Comparison of ENCODE assay signal across 9 mouse cellular contexts in genomic region chr6:127122221-127122806, GRCm38 (mm10). TPM values are rescaled to one million over a fixed set of nuclear protein-coding genes. Genes with fewer than 3 reads are reported as not detected.
A peak's percentile ranks its signal among the peaks of the same experiment; 100 is the strongest.
DNase-seq lines count a peak whose midpoint lies in the region; TF ChIP-seq lines count a peak whose summit lies in the region.
"Had no signal": no experiment of that assay in that cellular context is flagged by ENCODE, and none has a peak within 500 bp of the region (broad histone marks: within the 10 kb centered on the region; RNA-seq: fewer than 3 reads in every experiment).

No protein-coding gene starts in this region.

- DNase-seq in kidney, adult 2 months: no peak
- no peak for DNase-seq in kidney, adult 18-20 months
- peak; percentile 54 for DNase-seq in 3T3-L1 (ENCODE audit: low read depth, low spot score)
- peak; percentile 25 for DNase-seq in CD4-positive helper T cell, adult 2 months (ENCODE audit: low read depth, low spot score)
- DNase-seq in brain, embryonic 14.5 days (ENCODE audit: low read depth): no peak
- DNase-seq in frontal cortex, postnatal 14 days (ENCODE audit: low spot score in 2 of 2): no peak
- no peak for DNase-seq in gastrocnemius, adult 18-20 months (ENCODE audit: low spot score)

- no peaks in the 10 kb centered on the region for H3K27me3 ChIP-seq in kidney, adult 2 months (replicated peaks; ENCODE audit: control insufficient read depth, insufficient read depth, low read length)
- H3K27me3 ChIP-seq: hindbrain, embryonic 15.5 days; limb, embryonic 12.5 days had no signal

- WGBS in kidney, adult 2 months: 61% methylated on average over 4 of the region's 4 CpGs

- H3K4me1 ChIP-seq in kidney, adult 2 months (ENCODE audit: control insufficient read depth, insufficient read depth, low read length): no peaks in the 10 kb centered on the region
- H3K4me1 ChIP-seq: hindbrain, embryonic 15.5 days; limb, embryonic 12.5 days had no signal

- TF ChIP-seq POLR2A in kidney, adult 2 months (IDR thresholded peaks at IDR 0.05; ENCODE audit: low read depth, low read length): no peak
- no peak for TF ChIP-seq POLR2A in brain, embryonic 14.5 days (IDR thresholded peaks at IDR 0.05; ENCODE audit: borderline replicate concordance, extremely low read depth, insufficient read depth, insufficient read length, poor library complexity, severe bottlenecking)

- H3K4me3 ChIP-seq in kidney, adult 2 months (ENCODE audit: insufficient read depth, low read depth, low read length): no peak overlapping the region
- H3K4me3 ChIP-seq: hindbrain, embryonic 15.5 days; limb, embryonic 12.5 days had no signal

- H3K36me3 ChIP-seq in kidney, adult 2 months (ENCODE audit: control insufficient read depth, insufficient read depth, low read length): no peaks in the 10 kb centered on the region
- H3K36me3 ChIP-seq: hindbrain, embryonic 15.5 days had no signal

- no peak overlapping the region for H3K27ac ChIP-seq in kidney, adult 2 months (ENCODE audit: insufficient read depth, low read depth, low read length)
- H3K27ac ChIP-seq: hindbrain, embryonic 15.5 days; limb, embryonic 12.5 days had no signal

- TF ChIP-seq CTCF in kidney, adult 2 months (conservative IDR thresholded peaks at IDR 0.05; ENCODE audit: insufficient read depth, insufficient read length, low read depth, low read length): peak; percentile 66
- TF ChIP-seq CTCF in brain, embryonic 14.5 days (IDR thresholded peaks at IDR 0.05; ENCODE audit: borderline replicate concordance, extremely low read depth, insufficient read depth, insufficient read length): peak; percentile 56; the same call in 1 of the 2 replicates

RNA-seq across cellular contexts. Expression of gene Tigar, which starts 13.0 kb away (rescaled TPM):
- polyA plus RNA-seq in kidney, adult 2 months (2012; rRNA removed): 2.4 and 3.0 TPM in 2 replicates
- 11.6 and 12.1 TPM in 2 replicates for polyA plus RNA-seq in brain, embryonic 14.5 days (2012; rRNA removed)
- 100 to 1,000 TPM in 1 of 2 experiments, 10 to 100 TPM in 1; 99.5 to 105 TPM for total RNA-seq in gastrocnemius, adult 18-20 months (2021)

RNA-seq across cellular contexts. Expression of gene Ccnd2, which starts 29.7 kb away (rescaled TPM):
- 18.8 and 27.7 TPM in 2 replicates for polyA plus RNA-seq in kidney, adult 2 months (2012; rRNA removed)
- polyA plus RNA-seq in brain, embryonic 14.5 days (2012; rRNA removed): 125 and 131 TPM in 2 replicates
- total RNA-seq in gastrocnemius, adult 18-20 months (2021): 10 to 100 TPM in 1 of 2 experiments, 1 to 10 TPM in 1; 7.2 to 12.8 TPM

RNA-seq across cellular contexts. Expression of gene Fgf23, which starts 49.6 kb away (rescaled TPM):
- not detected in 2 replicates for polyA plus RNA-seq in kidney, adult 2 months (2012; rRNA removed)
- 0.29 and 0.34 TPM in 2 replicates for polyA plus RNA-seq in brain, embryonic 14.5 days (2012; rRNA removed)
- not detected for total RNA-seq in gastrocnemius, adult 18-20 months (2021)

Comparison
In these comparisons a context has a peak if more than half of its experiments do, and no peak if none do; other contexts are left out.
1. DNase-seq: peak in 3T3-L1 (single experiment) and CD4-positive helper T cell, adult 2 months (single experiment); none in kidney, adult 2 months (single experiment), kidney, adult 18-20 months (single experiment), brain, embryonic 14.5 days (single experiment), frontal cortex, postnatal 14 days (0 of 2) and gastrocnemius, adult 18-20 months (single experiment).